ENCODE assay signal across 9 mouse cellular contexts in the genomic region with DNA sequence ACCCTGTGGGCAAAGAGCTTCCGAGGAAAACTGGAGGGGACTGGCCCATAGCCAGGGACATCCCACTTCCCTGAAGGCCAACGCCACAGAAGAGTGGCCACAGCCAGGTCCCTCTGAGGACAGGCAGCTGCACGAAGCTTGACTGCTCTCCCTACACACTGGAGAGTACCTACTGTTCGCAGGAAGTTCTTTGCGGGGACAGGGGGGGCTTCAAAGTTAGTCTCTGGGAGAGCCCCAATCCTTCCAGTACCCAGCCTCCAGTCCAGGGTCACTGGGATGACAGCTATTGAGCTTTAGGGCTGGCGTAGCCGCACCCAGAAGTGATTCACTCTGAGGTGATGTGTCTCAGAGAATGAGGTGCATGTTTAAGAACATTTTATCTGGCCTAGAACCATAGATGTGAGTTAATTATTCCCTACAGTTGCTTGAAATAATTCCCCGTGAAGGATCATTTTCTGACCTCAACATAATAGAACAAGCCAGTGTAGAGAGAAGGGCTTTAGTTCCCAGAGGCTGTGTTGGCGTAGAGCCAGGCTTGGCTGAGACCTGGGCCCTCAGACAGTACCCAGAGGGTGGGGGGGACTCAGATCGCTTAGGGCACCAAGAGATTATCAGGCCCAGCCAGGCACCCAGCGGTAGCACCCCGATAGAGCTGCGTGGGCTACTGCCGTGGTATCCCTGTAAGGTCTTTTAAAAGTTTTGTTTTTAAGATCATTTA. TPM values are rescaled to one million over a fixed set of nuclear protein-coding genes. Genes with fewer than 3 reads are reported as not detected.
DNase-seq lines count a peak whose midpoint lies in the region; ATAC-seq and TF ChIP-seq lines count a peak whose summit lies in the region.
"Had no signal": no experiment of that assay in that cellular context is flagged by ENCODE, and none has a peak within 500 bp of the region (broad histone marks: within the 10 kb centered on the region; RNA-seq: fewer than 3 reads in every experiment).

No protein-coding gene starts in this region.

- in situ Hi-C loops in Patski (cut with MboI; ENCODE audit: low pct_unique_long_range_greater_than_20kb), result no loop called here

- H3K27me3 ChIP-seq in hindbrain, embryonic 12.5 days, result no peaks in the 10 kb centered on the region
- no peaks in the 10 kb centered on the region for H3K27me3 ChIP-seq in hindbrain, embryonic 11.5 days (ENCODE audit: control insufficient read depth, insufficient read depth, low read length)
- no peaks in the 10 kb centered on the region for H3K27me3 ChIP-seq in Patski
- H3K27me3 ChIP-seq in forebrain, embryonic 15.5 days, result no peaks in the 10 kb centered on the region
- no peaks in the 10 kb centered on the region for H3K27me3 ChIP-seq in kidney, postnatal 0 days (ENCODE audit: insufficient read depth, low read length)
- H3K27me3 ChIP-seq in small intestine, adult 2 months (ENCODE audit: control insufficient read depth, insufficient read depth, low read length), result no peaks in the 10 kb centered on the region

- H3K4me3 ChIP-seq in hindbrain, embryonic 12.5 days, result no peak overlapping the region
- no peak overlapping the region for H3K4me3 ChIP-seq in hindbrain, embryonic 11.5 days (ENCODE audit: low read depth, low read length)
- no peak overlapping the region for H3K4me3 ChIP-seq in forebrain, embryonic 15.5 days
- no peak overlapping the region for H3K4me3 ChIP-seq in kidney, postnatal 0 days (replicated peaks; ENCODE audit: low read depth, low read length)
- no peak overlapping the region for H3K4me3 ChIP-seq in small intestine, adult 2 months (ENCODE audit: low read depth, low read length)
- H3K4me3 ChIP-seq: heart, adult 2 months had no signal

- no peak for DNase-seq in hindbrain, embryonic 11.5 days (ENCODE audit: low spot score)
- DNase-seq in Patski (ENCODE audit: low read depth, low spot score), result peak; percentile 97
- peak; percentile 33 for DNase-seq in kidney, postnatal 0 days (ENCODE audit: low spot score)
- DNase-seq in urinary bladder, postnatal 10 days (ENCODE audit: low spot score), result no peak

- WGBS in hindbrain, embryonic 12.5 days, result 85% methylated on average over 14 of the region's 14 CpGs
- 95% methylated on average over 14 of the region's 14 CpGs for WGBS in hindbrain, embryonic 11.5 days
- WGBS in forebrain, embryonic 15.5 days, result 32% methylated on average over 14 of the region's 14 CpGs
- WGBS in kidney, postnatal 0 days, result 74% methylated on average over 14 of the region's 14 CpGs
- 26% methylated on average over 14 of the region's 14 CpGs for WGBS in small intestine, adult 2 months

- no peaks in the 10 kb centered on the region for H3K9me3 ChIP-seq in hindbrain, embryonic 12.5 days (replicated peaks)
- no peaks in the 10 kb centered on the region for H3K9me3 ChIP-seq in hindbrain, embryonic 11.5 days (ENCODE audit: control insufficient read depth, low read length)
- H3K9me3 ChIP-seq in forebrain, embryonic 15.5 days, result no peaks in the 10 kb centered on the region
- no peaks in the 10 kb centered on the region for H3K9me3 ChIP-seq in kidney, postnatal 0 days (replicated peaks; ENCODE audit: low read length)

- ATAC-seq in hindbrain, embryonic 12.5 days (ENCODE audit: low FRiP score), result peak; percentile 74; the same call in 1 of the 2 replicates
- ATAC-seq in hindbrain, embryonic 11.5 days (ENCODE audit: low FRiP score), result no peak
- ATAC-seq in Patski, result peak; percentile 95
- ATAC-seq in forebrain, embryonic 15.5 days (replicated peaks), result peak; percentile 70
- peak; percentile 41 for ATAC-seq in kidney, postnatal 0 days (replicated peaks; ENCODE audit: low FRiP score, low read depth)
- no peak for ATAC-seq in CD4-positive, CD25-positive, alpha-beta regulatory T cell, adult 4 months

- H3K4me2 ChIP-seq in hindbrain, embryonic 12.5 days (replicated peaks), result no peak overlapping the region
- no peak overlapping the region for H3K4me2 ChIP-seq in hindbrain, embryonic 11.5 days (replicated peaks; ENCODE audit: low read depth, low read length)
- H3K4me2 ChIP-seq in forebrain, embryonic 15.5 days (replicated peaks), result no peak overlapping the region
- H3K4me2 ChIP-seq in kidney, postnatal 0 days (ENCODE audit: low read length), result no peak overlapping the region; the same call in 1 of the 2 replicates

- no peaks in the 10 kb centered on the region; the same call in 1 of the 2 replicates for H3K4me1 ChIP-seq in hindbrain, embryonic 12.5 days
- H3K4me1 ChIP-seq in hindbrain, embryonic 11.5 days (replicated peaks; ENCODE audit: control insufficient read depth, insufficient read depth, low read length), result no peaks in the 10 kb centered on the region
- peaks cover 13% of the 10 kb centered on the region for H3K4me1 ChIP-seq in forebrain, embryonic 15.5 days
- peaks cover 4% of the 10 kb centered on the region; the same call in 1 of the 2 replicates for H3K4me1 ChIP-seq in kidney, postnatal 0 days (replicated peaks; ENCODE audit: insufficient read depth, low read length)
- H3K4me1 ChIP-seq in small intestine, adult 2 months (ENCODE audit: control insufficient read depth, insufficient read depth, insufficient read length, low read length), result peaks cover 16% of the 10 kb centered on the region

- no peak overlapping the region for H3K9ac ChIP-seq in hindbrain, embryonic 12.5 days
- no peak overlapping the region for H3K9ac ChIP-seq in hindbrain, embryonic 11.5 days (ENCODE audit: low read depth, low read length)
- H3K9ac ChIP-seq in forebrain, embryonic 15.5 days (replicated peaks), result no peak overlapping the region
- H3K9ac ChIP-seq in kidney, postnatal 0 days (ENCODE audit: low read depth, low read length), result no peak overlapping the region

- no peak for TF ChIP-seq POLR2A in small intestine, adult 2 months (IDR thresholded peaks at IDR 0.05; ENCODE audit: low read depth, low read length)

- H3K27ac ChIP-seq in hindbrain, embryonic 12.5 days, result peak overlapping the region; percentile 55; the same call in 1 of the 2 replicates
- no peak overlapping the region for H3K27ac ChIP-seq in hindbrain, embryonic 11.5 days (ENCODE audit: low read depth, low read length)
- H3K27ac ChIP-seq in forebrain, embryonic 15.5 days (replicated peaks), result peak overlapping the region; percentile 57
- peak overlapping the region; percentile 75 for H3K27ac ChIP-seq in kidney, postnatal 0 days
- H3K27ac ChIP-seq in small intestine, adult 2 months (ENCODE audit: insufficient read depth, low read depth, low read length), result peak overlapping the region; percentile 93
- H3K27ac ChIP-seq: heart, adult 2 months had no signal

- peaks cover 74% of the 10 kb centered on the region for H3K36me3 ChIP-seq in hindbrain, embryonic 12.5 days
- peaks cover 4% of the 10 kb centered on the region; the same call in 1 of the 2 replicates for H3K36me3 ChIP-seq in hindbrain, embryonic 11.5 days (ENCODE audit: control insufficient read depth, insufficient read depth, low read length)
- peaks cover 51% of the 10 kb centered on the region for H3K36me3 ChIP-seq in forebrain, embryonic 15.5 days
- H3K36me3 ChIP-seq in kidney, postnatal 0 days (ENCODE audit: insufficient read depth, low read length), result peaks cover 55% of the 10 kb centered on the region
- peaks cover 59% of the 10 kb centered on the region for H3K36me3 ChIP-seq in small intestine, adult 2 months (ENCODE audit: control insufficient read depth, insufficient read depth, low read length)

- CTCF ChIA-PET in Patski (lab: Charles Lee), result interaction anchor here (1.1 to 2.1 kb wide), 5 partner anchors 9 to 21 kb away, joined by 3 to 7 read pairs (median 6); a partner anchor contains a TSS

- POLR2A ChIA-PET in Patski (lab: Charles Lee), result interaction anchor here (1.2 to 1.6 kb wide), 3 partner anchors 10 to 14 kb away, joined by 4 to 7 read pairs (median 5); no protein-coding TSS in a partner anchor

- TF ChIP-seq CTCF in Patski (IDR thresholded peaks at IDR 0.05), result no peak
- no peak for TF ChIP-seq CTCF in kidney, postnatal 0 days (IDR thresholded peaks at IDR 0.05; ENCODE audit: low read depth)
- TF ChIP-seq CTCF in small intestine, adult 2 months (IDR thresholded peaks at IDR 0.05; ENCODE audit: extremely low read depth, insufficient read length, insufficient replicate concordance, low read depth, low read length), result no peak

RNA-seq across cellular contexts. Expression of a gene that starts 13.5 kb away (rescaled TPM):
- polyA plus RNA-seq in hindbrain, embryonic 12.5 days (2016; fragmentation: Nextera tagmentation; extraction: Ambion mirVana), result 210 and 216 TPM in 2 replicates
- 65.8 and 131 TPM in 2 replicates for polyA plus RNA-seq in hindbrain, embryonic 11.5 days (2014; fragmentation: Nextera tagmentation; extraction: Ambion mirVana)
- 543 TPM for polyA plus RNA-seq in Patski (2021)
- polyA plus RNA-seq in forebrain, embryonic 15.5 days (2015; fragmentation: Nextera tagmentation; extraction: Ambion mirVana), result 327 and 333 TPM in 2 replicates
- 238 and 253 TPM in 2 replicates for polyA plus RNA-seq in kidney, postnatal 0 days (2015; fragmentation: Nextera tagmentation; extraction: Ambion mirVana)
- polyA plus RNA-seq in small intestine, adult 2 months (2012; rRNA removed), result 160 and 364 TPM in 2 replicates
- polyA plus RNA-seq in CD4-positive, CD25-positive, alpha-beta regulatory T cell, adult 4 months (2017; shearing (Covaris generic)), result 100 to 1,000 TPM; 231 to 349 TPM

Comparison
In these comparisons a context has a peak if more than half of its experiments do, and no peak if none do; other contexts are left out.
1. ATAC-seq: peak in hindbrain, embryonic 12.5 days (single experiment), Patski (single experiment), forebrain, embryonic 15.5 days (single experiment) and kidney, postnatal 0 days (single experiment); none in hindbrain, embryonic 11.5 days (single experiment) and CD4-positive, CD25-positive, alpha-beta regulatory T cell, adult 4 months (single experiment).
2. DNase-seq: peak in Patski (single experiment) and kidney, postnatal 0 days (single experiment); none in hindbrain, embryonic 11.5 days (single experiment) and urinary bladder, postnatal 10 days (single experiment).